Mouse (Mus musculus): ENCODE data around the gene Ap1m2.

GRCm38 (mm10) chr9:21333523-21333922 lies 21.4 kb upstream of the Ap1m2 start:
- no peak for TF ChIP-seq CTCF (IDR thresholded peaks at IDR 0.05; ENCODE audit: extremely low read depth, insufficient read depth, low read length)
- no peak for TF ChIP-seq POLR2A (IDR thresholded peaks at IDR 0.05; ENCODE audit: extremely low read depth, insufficient read depth, low read length)
